Mouse (Mus musculus) T-helper 1 cell (primary cell): ENCODE data around the gene Plvap.

Source experiments
- in situ Hi-C: fragments of 300-600 bp; cut with MboI, MseI; formaldehyde crosslinking; loops from one replicate; pipeline ENCODE4 v1.15.1; 2025; ENCODE audit warnings: high pct_unique_total_duplicates

Gene Plvap

GRCm38 (mm10) chr8:71487691-71488445, 23.7 kb downstream of the Plvap start, which contains the start of gene Gtpbp3:
Gene Gtpbp3, plus strand, starts transcription at chr8:71488103.
- in situ Hi-C loops, result loop anchor here (5.0 to 10.0 kb wide), 3 partner anchors 34 to 1513 kb away; partner anchors contain the start of gene Nwd1

DNA sequence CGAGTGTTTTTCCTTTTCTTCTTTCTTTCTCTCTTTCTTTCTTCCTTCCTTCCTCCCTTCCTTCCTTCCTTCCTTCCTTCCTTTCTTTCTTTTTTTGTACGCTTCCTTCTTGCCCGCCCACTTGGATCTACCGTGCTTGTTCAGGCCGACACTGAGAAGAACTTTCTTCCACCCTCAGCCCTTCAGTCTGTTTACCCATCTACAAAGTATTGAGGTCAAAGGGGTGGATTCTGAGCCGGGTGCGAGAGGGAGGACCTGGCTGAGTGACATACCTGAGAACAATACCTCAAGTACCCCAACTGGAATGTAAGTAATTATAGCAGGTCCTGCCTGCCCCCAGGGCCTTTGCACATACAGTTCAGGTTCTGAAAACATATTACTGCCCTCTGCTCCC, 25.4 kb downstream of the Plvap start:
- in situ Hi-C loops, result loop anchor here (5.0 to 10.0 kb wide), 3 partner anchors 36 to 1511 kb away; partner anchors contain the start of gene Nwd1

DNA sequence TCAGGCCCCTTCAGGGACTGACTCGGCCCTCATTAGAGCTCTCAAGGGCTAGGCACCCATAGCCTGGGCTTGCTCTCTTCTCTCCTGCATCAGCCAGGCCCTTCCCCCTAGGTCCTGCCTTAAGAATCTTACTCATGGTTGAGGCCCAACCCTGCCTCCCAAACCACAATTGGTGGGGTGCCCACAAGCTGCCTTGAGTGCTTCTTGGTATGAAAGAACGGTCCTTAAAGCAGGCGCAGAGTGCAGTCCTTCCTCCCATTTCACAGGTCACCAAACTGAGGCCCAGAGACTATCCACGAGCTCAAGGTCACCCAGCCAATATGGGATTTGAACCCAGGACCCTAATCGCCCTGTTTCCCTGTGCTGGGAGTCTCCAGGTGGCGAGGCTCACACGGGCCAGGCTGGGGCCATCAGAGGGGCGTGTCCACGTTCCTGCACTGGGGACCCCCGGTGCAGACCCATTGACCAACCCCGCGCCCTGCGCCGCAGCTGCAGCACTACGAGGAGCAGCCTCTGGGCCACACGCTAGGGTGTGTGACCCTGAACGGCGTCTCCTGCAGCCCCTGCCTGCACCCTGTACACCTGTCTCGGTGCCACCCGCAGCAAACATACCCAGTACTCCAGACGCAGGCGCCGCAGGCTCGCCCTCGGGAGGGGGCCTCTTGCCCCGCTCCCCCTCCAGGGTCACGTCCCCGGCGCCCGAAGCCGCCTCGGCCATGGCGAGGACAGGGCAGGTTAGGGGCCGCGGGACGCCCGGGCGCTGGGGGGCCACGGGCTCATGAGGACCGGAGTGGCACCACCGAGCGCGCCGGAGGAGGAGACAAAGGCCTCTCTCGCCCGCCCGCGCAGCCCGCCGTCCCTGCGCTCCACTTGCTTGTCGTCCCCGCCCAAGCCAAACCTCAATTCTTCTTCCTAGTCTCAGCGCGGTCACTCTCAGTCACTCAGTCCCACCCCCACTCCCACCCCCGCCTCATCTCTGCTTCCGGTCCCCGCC, 26.1 kb downstream of the Plvap start, which contains the start of gene Ano8:
Ano8 (minus strand) TSS at position 822 of the 994 bp plus-strand sequence.
- in situ Hi-C loops, result loop anchor here (5.0 to 10.0 kb wide), 3 partner anchors 37 to 1511 kb away; partner anchors contain the start of gene Nwd1

- in situ Hi-C loops, result loop anchor here (5.0 to 10.0 kb wide), 3 partner anchors 38 to 1510 kb away; partner anchors contain the start of gene Nwd1
Observed at GRCm38 (mm10) chr8:71484736-71485135, 26.8 kb downstream of the Plvap start.

- in situ Hi-C loops, result loop anchor here (10.0 kb wide), 2 partner anchors 1161 to 1509 kb away; partner anchors contain the start of gene Nwd1
Observed at GRCm38 (mm10) chr8:71483932-71484331, 27.6 kb downstream of the Plvap start.

- in situ Hi-C loops, result no loop called here
Observed at GRCm38 (mm10) chr8:71478943-71479342, 32.6 kb downstream of the Plvap start.

DNA sequence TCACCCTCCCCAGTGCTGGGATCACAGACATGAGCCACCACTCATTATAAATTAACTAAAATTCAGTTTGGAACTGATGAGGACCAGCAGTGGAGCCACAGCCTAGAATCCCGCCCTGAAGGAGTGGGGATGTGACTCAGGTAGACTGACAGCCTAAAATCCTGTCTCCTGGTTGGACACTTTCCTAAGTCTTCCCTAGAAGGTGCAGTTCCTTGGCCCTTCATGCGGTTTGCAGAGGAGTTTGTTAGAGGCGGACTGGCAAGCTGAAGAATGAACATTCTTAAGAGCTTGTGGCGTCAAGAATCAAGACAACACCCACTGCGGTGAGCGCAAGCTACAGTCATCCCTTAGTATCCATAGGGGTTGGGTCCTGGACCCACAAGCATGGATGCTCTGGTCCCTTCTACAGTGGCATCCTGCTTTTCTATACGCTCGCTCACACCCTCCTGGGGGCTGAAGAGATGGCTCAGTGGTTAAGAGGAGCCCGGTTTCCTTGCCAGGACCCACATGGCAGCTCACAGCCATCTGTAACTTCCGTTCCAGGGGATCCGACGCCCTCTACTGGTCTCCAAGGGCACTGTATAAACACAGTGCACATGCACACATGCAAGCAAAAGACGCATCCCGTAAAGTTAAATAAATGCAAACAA, 34.2 kb downstream of the Plvap start:
- in situ Hi-C loops, result no loop called here

GRCm38 (mm10) chr8:71476099-71476940, 35.2 kb downstream of the Plvap start:
- in situ Hi-C loops, result no loop called here

DNA sequence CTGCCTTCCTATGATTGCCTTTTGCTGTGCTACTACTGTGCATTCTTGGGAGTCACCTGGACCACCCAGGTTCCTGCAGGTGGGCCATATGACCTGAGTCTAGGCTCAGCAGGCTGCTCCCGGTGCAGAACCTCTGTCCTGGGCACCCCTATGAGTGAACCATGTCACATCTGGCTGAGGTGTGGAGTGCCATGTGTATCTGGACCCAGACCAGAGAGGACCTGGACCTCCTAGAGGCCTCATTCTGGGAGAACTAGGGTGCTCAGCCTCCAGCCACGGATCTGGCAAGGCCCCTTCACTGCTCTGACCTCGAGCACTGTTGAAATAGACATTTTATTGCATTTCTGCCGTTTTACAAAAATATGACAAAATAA, 35.9 kb downstream of the Plvap start:
- in situ Hi-C loops, result no loop called here

- in situ Hi-C loops, result no loop called here
Observed at GRCm38 (mm10) chr8:71474785-71475701, 36.5 kb downstream of the Plvap start.

- in situ Hi-C loops, result no loop called here
Observed at GRCm38 (mm10) chr8:71474344-71474743, 37.2 kb downstream of the Plvap start.

DNA sequence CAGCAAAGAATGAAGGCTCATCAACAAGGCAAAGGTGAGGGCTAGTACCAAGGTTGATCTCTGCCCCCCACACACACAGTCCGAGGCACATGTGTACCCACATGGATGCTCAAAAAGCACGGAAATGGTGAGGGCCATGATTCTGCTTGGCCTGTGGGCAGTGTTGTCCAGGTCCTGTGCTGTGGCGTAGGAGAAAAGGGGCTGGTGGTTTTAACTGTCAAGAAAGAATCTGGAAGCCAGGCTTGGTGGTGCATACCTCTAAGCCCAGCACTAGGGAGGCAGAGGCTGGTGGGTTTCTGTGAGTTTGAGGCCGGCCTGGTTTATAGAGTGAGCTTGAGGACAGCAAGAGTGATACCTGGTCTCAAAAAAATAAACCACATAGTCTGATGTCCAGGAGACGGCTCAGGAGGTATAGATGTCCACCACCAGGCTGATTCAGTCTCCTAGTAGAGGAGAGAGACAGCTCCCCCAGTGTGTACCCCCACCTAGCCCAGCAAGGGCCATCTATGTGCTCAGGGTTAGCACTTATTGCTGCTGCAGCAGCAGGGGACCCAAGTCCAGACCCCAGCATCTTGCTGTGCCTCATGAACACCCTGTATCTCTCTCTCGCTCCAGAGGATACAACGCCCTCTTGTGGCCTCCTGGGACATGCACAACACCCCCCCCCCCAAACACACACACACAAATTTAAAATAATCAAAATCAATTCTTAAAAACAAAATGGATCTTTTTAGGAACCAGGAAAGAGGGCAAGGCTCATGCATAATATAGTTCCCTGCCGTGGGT, 38.8 kb downstream of the Plvap start:
- in situ Hi-C loops, result no loop called here

GRCm38 (mm10) chr8:71471861-71472260, 39.7 kb downstream of the Plvap start:
- in situ Hi-C loops, result no loop called here

DNA sequence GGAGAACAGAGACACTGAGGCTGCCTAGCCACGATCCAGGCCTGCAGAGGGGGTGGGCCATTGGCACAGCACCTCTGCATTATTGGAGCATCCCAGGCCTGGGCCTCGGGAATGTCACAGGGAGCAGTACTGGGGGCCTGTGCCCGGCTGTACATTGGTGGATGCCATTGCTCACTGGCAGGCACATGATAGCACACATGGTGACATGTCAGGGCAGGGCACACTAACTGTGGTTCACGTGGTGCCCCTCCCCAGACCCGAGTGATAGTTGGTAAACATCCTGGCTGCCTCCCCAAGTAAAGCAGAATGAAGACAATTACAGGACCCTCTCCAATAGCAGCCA, 40.7 kb downstream of the Plvap start:
- in situ Hi-C loops, result no loop called here

GRCm38 (mm10) chr8:71470146-71470912, 41.2 kb downstream of the Plvap start:
- in situ Hi-C loops, result no loop called here

DNA sequence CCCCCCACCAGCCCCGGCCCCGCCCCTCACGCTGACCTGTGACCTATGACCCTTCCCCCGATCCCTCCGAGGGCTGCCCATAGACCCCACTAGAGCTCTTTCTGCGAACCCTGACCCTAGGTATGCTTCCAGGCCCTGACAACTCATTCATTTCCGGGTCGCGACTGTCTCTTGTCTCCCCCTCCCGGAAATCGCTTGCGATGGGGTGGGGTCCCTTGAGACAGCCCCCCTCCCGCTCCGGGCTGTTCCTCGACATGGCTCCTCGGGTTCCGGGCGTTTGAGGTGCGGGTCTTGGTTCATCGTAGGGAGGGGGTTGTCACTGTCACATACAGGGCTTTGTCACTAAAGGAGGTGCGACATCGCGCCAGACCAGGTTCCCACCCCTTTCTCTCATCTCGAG, 42.1 kb downstream of the Plvap start:
- in situ Hi-C loops, result no loop called here

GRCm38 (mm10) chr8:71468916-71469315, 42.6 kb downstream of the Plvap start, which contains the start of gene Dda1:
Gene Dda1, plus strand, starts transcription at chr8:71469199.
- in situ Hi-C loops, result no loop called here

DNA sequence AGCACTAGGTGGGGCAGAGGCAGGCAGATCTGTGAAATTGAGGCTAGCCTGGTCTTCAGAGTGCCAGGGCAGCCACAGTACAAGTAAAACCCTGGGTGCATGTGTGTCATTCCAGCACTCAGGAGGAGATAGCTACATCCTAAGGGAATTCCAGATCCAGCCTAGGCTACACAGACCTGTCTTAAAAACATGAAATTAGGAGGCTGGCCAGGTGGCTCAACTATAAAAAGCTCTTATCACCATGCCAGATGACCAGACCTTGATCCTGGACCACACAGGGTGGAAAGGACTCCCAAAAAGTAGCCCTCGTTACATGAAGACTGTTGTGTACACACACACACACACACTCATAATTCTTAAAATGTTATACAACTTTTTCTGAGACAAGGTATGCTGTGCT, 43.6 kb downstream of the Plvap start:
- in situ Hi-C loops, result no loop called here
